Mouse (Mus musculus): ENCODE measurements around the gene Fbxl7. TPM values are rescaled to one million over a fixed set of nuclear protein-coding genes. Genes with fewer than 3 reads are reported as not detected.

The Fbxl7 gene
- polyA plus RNA-seq, 1 experiment from 2014 or later = 3.6 TPM

- Histone ChIP-seq H3K27me3 (replicated peaks; ENCODE audit: control insufficient read depth, insufficient read depth, low read length) (no peaks in the 10 kb centered on the region), H3K4me2 (replicated peaks; ENCODE audit: low read depth) (no peak overlapping the region), H3K9ac (ENCODE audit: low read depth, low read length) (no peak overlapping the region), H3K36me3 (ENCODE audit: control insufficient read depth, insufficient read depth) (no peaks in the 10 kb centered on the region), H3K27ac (ENCODE audit: low read depth, low read length) (no peak overlapping the region), H3K4me3 (ENCODE audit: low read depth, low read length) (no peak overlapping the region), H3K4me1 (replicated peaks; ENCODE audit: control insufficient read depth, insufficient read depth, low read length) (no peaks in the 10 kb centered on the region), H3K9me3 (ENCODE audit: control insufficient read depth) (no peaks in the 10 kb centered on the region)
- no peak for ATAC-seq
- no peak for TF ChIP-seq CTCF (IDR thresholded peaks at IDR 0.05; ENCODE audit: low read depth)
- 85% methylated on average over 8 of the region's 8 CpGs for WGBS
Measured at GRCm38 (mm10) chr15:26654988-26655387, 240.4 kb downstream of the Fbxl7 start.

DNA sequence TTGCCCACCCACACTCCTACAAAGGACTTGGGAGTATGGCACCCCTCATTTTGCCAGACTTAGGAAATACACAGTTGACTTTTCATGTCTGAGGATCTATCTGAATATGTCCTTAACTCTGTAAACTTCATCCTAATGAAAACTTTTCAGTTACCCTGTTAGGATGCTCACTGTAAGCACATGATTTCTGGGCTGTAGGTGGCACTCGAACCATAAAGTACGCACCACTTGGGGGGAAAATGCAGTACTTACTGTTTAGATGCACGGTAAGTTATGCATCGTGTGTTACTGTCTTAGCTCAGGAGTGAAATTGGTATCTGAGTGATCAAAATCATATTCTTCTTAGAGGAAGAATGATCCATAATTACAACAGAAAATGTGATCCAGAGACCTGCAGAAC, 252.8 kb downstream of the Fbxl7 start:
- H3K9ac ChIP-seq (ENCODE audit: low read depth, low read length) = no peak overlapping the region
- no peaks in the 10 kb centered on the region for H3K9me3 ChIP-seq (ENCODE audit: control insufficient read depth)
- no peak for ATAC-seq
- no peaks in the 10 kb centered on the region for H3K4me1 ChIP-seq (replicated peaks; ENCODE audit: control insufficient read depth, insufficient read depth, low read length)
- no peaks in the 10 kb centered on the region for H3K27me3 ChIP-seq (replicated peaks; ENCODE audit: control insufficient read depth, insufficient read depth, low read length)
- no peaks in the 10 kb centered on the region for H3K36me3 ChIP-seq (ENCODE audit: control insufficient read depth, insufficient read depth)
- WGBS = 84% methylated on average over 4 of the region's 4 CpGs
- TF ChIP-seq CTCF (IDR thresholded peaks at IDR 0.05; ENCODE audit: low read depth) = 0 out of 2 replicates have a peak, but pooled peaks have one; percentile 12
- no peak overlapping the region for H3K4me2 ChIP-seq (replicated peaks; ENCODE audit: low read depth)
- H3K4me3 ChIP-seq (ENCODE audit: low read depth, low read length) = no peak overlapping the region
- H3K27ac ChIP-seq (ENCODE audit: low read depth, low read length) = no peak overlapping the region

DNA sequence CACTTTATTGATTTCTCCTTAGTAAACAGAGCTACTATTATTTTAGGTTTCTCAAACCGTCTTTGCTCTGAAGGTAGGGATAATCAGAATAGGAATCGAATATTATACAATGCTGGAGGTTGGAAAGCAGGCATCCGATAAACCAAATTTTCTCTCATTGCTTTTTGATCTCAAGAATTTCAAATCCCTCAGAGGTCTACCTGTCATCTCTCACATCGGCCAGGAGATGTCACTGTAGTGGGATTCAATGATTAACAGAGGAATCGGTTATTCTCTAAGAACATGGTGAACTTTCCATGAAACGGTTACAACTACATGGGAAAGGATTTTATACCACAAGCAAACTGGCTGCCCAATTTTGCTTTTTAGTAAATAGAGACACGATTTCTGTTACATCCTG, 255.7 kb downstream of the Fbxl7 start:
- no peak overlapping the region for H3K4me2 ChIP-seq (replicated peaks; ENCODE audit: low read depth)
- no peaks in the 10 kb centered on the region for H3K27me3 ChIP-seq (replicated peaks; ENCODE audit: control insufficient read depth, insufficient read depth, low read length)
- no peak overlapping the region for H3K9ac ChIP-seq (ENCODE audit: low read depth, low read length)
- WGBS = 65% methylated on average over 7 of the region's 7 CpGs
- H3K27ac ChIP-seq (ENCODE audit: low read depth, low read length) = no peak overlapping the region
- TF ChIP-seq CTCF (IDR thresholded peaks at IDR 0.05; ENCODE audit: low read depth) = peak; percentile 57
- no peaks in the 10 kb centered on the region for H3K4me1 ChIP-seq (replicated peaks; ENCODE audit: control insufficient read depth, insufficient read depth, low read length)
- H3K9me3 ChIP-seq (ENCODE audit: control insufficient read depth) = no peaks in the 10 kb centered on the region
- H3K4me3 ChIP-seq (ENCODE audit: low read depth, low read length) = no peak overlapping the region
- ATAC-seq = no peak
- H3K36me3 ChIP-seq (ENCODE audit: control insufficient read depth, insufficient read depth) = no peaks in the 10 kb centered on the region

- no peak for TF ChIP-seq CTCF (IDR thresholded peaks at IDR 0.05; ENCODE audit: low read depth)
- no peaks in the 10 kb centered on the region for H3K4me1 ChIP-seq (replicated peaks; ENCODE audit: control insufficient read depth, insufficient read depth, low read length)
- H3K27ac ChIP-seq (ENCODE audit: low read depth, low read length) = no peak overlapping the region
- no peak overlapping the region for H3K4me3 ChIP-seq (ENCODE audit: low read depth, low read length)
- H3K9me3 ChIP-seq (ENCODE audit: control insufficient read depth) = no peaks in the 10 kb centered on the region
- no peak for ATAC-seq
- H3K9ac ChIP-seq (ENCODE audit: low read depth, low read length) = no peak overlapping the region
- no peaks in the 10 kb centered on the region for H3K36me3 ChIP-seq (ENCODE audit: control insufficient read depth, insufficient read depth)
- H3K27me3 ChIP-seq (replicated peaks; ENCODE audit: control insufficient read depth, insufficient read depth, low read length) = no peaks in the 10 kb centered on the region
- no peak overlapping the region for H3K4me2 ChIP-seq (replicated peaks; ENCODE audit: low read depth)
- 86% methylated on average over 5 of the region's 5 CpGs for WGBS
Measured at GRCm38 (mm10) chr15:26635591-26635990, 259.8 kb downstream of the Fbxl7 start.

GRCm38 (mm10) chr15:26628181-26628580, 267.2 kb downstream of the Fbxl7 start:
- no peak for ATAC-seq
- Histone ChIP-seq H3K4me2 (replicated peaks; ENCODE audit: low read depth) (no peak overlapping the region), H3K27ac (ENCODE audit: low read depth, low read length) (no peak overlapping the region), H3K4me3 (ENCODE audit: low read depth, low read length) (no peak overlapping the region), H3K27me3 (replicated peaks; ENCODE audit: control insufficient read depth, insufficient read depth, low read length) (no peaks in the 10 kb centered on the region), H3K9me3 (ENCODE audit: control insufficient read depth) (no peaks in the 10 kb centered on the region), H3K36me3 (ENCODE audit: control insufficient read depth, insufficient read depth) (no peaks in the 10 kb centered on the region), H3K4me1 (replicated peaks; ENCODE audit: control insufficient read depth, insufficient read depth, low read length) (no peaks in the 10 kb centered on the region), H3K9ac (ENCODE audit: low read depth, low read length) (no peak overlapping the region)
- TF ChIP-seq CTCF (IDR thresholded peaks at IDR 0.05; ENCODE audit: low read depth) = no peak
- WGBS = 86% methylated on average over 2 of the region's 2 CpGs

GRCm38 (mm10) chr15:26623242-26623641, 272.1 kb downstream of the Fbxl7 start:
- Histone ChIP-seq H3K4me1 (replicated peaks; ENCODE audit: control insufficient read depth, insufficient read depth, low read length) (no peaks in the 10 kb centered on the region), H3K36me3 (ENCODE audit: control insufficient read depth, insufficient read depth) (no peaks in the 10 kb centered on the region), H3K4me3 (ENCODE audit: low read depth, low read length) (no peak overlapping the region), H3K4me2 (replicated peaks; ENCODE audit: low read depth) (no peak overlapping the region), H3K9me3 (ENCODE audit: control insufficient read depth) (no peaks in the 10 kb centered on the region), H3K9ac (ENCODE audit: low read depth, low read length) (no peak overlapping the region), H3K27ac (ENCODE audit: low read depth, low read length) (no peak overlapping the region), H3K27me3 (replicated peaks; ENCODE audit: control insufficient read depth, insufficient read depth, low read length) (no peaks in the 10 kb centered on the region)
- ATAC-seq = no peak
- 95% methylated on average over 17 of the region's 17 CpGs for WGBS
- no peak for TF ChIP-seq CTCF (IDR thresholded peaks at IDR 0.05; ENCODE audit: low read depth)

GRCm38 (mm10) chr15:26620279-26620678, 275.1 kb downstream of the Fbxl7 start:
- H3K4me1 ChIP-seq (replicated peaks; ENCODE audit: control insufficient read depth, insufficient read depth, low read length) = no peaks in the 10 kb centered on the region
- ATAC-seq = no peak
- no peak overlapping the region for H3K27ac ChIP-seq (ENCODE audit: low read depth, low read length)
- no peak overlapping the region for H3K4me2 ChIP-seq (replicated peaks; ENCODE audit: low read depth)
- no peak overlapping the region for H3K9ac ChIP-seq (ENCODE audit: low read depth, low read length)
- H3K27me3 ChIP-seq (replicated peaks; ENCODE audit: control insufficient read depth, insufficient read depth, low read length) = no peaks in the 10 kb centered on the region
- H3K36me3 ChIP-seq (ENCODE audit: control insufficient read depth, insufficient read depth) = no peaks in the 10 kb centered on the region
- peak; percentile 77 for TF ChIP-seq CTCF (IDR thresholded peaks at IDR 0.05; ENCODE audit: low read depth)
- no peaks in the 10 kb centered on the region for H3K9me3 ChIP-seq (ENCODE audit: control insufficient read depth)
- H3K4me3 ChIP-seq (ENCODE audit: low read depth, low read length) = no peak overlapping the region
- WGBS = 43% methylated on average over 5 of the region's 5 CpGs
